Mouse (Mus musculus) liver, embryonic 11.5 days (tissue): Measurements from ENCODE around the gene Sspn. TPM values are rescaled to one million over a fixed set of nuclear protein-coding genes. Genes with fewer than 3 reads are reported as not detected.

Experiments
- ATAC-seq: fragments of 200-750 bp; cut with Nextera tagmentation; replicated peaks from 2 replicates; pipeline ENCODE4 v1.8.0; 2017; ENCODE audit warnings: moderate number of reproducible peaks, mild to moderate bottlenecking, moderate TSS enrichment, moderate library complexity; ENCODE audit not compliant: low FRiP score
- DNase-seq: peaks from one replicate; pipeline ENCODE4 v3.0.0-alpha.2; 2017; ENCODE audit warnings: low spot score
- H3K27ac ChIP-seq: fragments of 300-500 bp; sonication (generic); 2 replicates; pipeline ENCODE4 v1.5.1; 2014; ENCODE audit warnings: mild to moderate bottlenecking, low read depth, low read length, control low read depth
- H3K27me3 ChIP-seq: fragments of 300-500 bp; sonication (generic); replicated peaks from 2 replicates; pipeline ENCODE4 v1.6.1; 2014; ENCODE audit warnings: low read length, mixed read lengths; ENCODE audit not compliant: control insufficient read depth, insufficient read depth
- H3K36me3 ChIP-seq: fragments of 300-500 bp; sonication (generic); 2 replicates; pipeline ENCODE4 v1.6.1; 2014; ENCODE audit warnings: mild to moderate bottlenecking, low read length, moderate library complexity, mixed read lengths; ENCODE audit not compliant: control insufficient read depth, insufficient read depth
- H3K4me1 ChIP-seq: fragments of 300-500 bp; sonication (generic); replicated peaks from 2 replicates; pipeline ENCODE4 v1.6.1; 2014; ENCODE audit warnings: low read length, mixed read lengths; ENCODE audit not compliant: control insufficient read depth, insufficient read depth
- H3K4me2 ChIP-seq: fragments of 300-500 bp; sonication (generic); 2 replicates; pipeline ENCODE4 v1.6.1; 2014; ENCODE audit warnings: mild to moderate bottlenecking, control low read depth, moderate library complexity
- H3K4me3 ChIP-seq: fragments of 300-500 bp; sonication (generic); 2 replicates; pipeline ENCODE4 v1.5.1; 2014; ENCODE audit warnings: low read depth, low read length, control low read depth
- H3K9ac ChIP-seq: fragments of 300-500 bp; sonication (generic); 2 replicates; pipeline ENCODE4 v1.6.1; 2014; ENCODE audit warnings: low read depth, low read length, control low read depth
- H3K9me3 ChIP-seq: fragments of 300-500 bp; sonication (generic); 2 replicates; pipeline ENCODE4 v1.6.1; 2016; ENCODE audit warnings: low read length, inconsistent platforms, mixed read lengths; ENCODE audit not compliant: control insufficient read depth
- WGBS: fragments of 180-500 bp; shearing (Covaris S2); extraction: QIAGEN DNeasy Blood & Tissue Kit; methylation state at CpG from one replicate; pipeline ENCODE4 v1.1.7; 2014; 5-methylcytosine and 5-hydroxymethylcytosine counted together
- polyA plus RNA-seq: library from polyadenylated mRNA; unstranded; fragments of >200 nt; fragmentation: Nextera tagmentation; extraction: Ambion mirVana; gene quantifications from 2 replicates; pipeline ENCODE4 v1.2.1, GENCODE M21; 2014

Gene Sspn
- polyA plus RNA-seq, 1 experiment from 2014 or later = 2.2 TPM

DNA sequence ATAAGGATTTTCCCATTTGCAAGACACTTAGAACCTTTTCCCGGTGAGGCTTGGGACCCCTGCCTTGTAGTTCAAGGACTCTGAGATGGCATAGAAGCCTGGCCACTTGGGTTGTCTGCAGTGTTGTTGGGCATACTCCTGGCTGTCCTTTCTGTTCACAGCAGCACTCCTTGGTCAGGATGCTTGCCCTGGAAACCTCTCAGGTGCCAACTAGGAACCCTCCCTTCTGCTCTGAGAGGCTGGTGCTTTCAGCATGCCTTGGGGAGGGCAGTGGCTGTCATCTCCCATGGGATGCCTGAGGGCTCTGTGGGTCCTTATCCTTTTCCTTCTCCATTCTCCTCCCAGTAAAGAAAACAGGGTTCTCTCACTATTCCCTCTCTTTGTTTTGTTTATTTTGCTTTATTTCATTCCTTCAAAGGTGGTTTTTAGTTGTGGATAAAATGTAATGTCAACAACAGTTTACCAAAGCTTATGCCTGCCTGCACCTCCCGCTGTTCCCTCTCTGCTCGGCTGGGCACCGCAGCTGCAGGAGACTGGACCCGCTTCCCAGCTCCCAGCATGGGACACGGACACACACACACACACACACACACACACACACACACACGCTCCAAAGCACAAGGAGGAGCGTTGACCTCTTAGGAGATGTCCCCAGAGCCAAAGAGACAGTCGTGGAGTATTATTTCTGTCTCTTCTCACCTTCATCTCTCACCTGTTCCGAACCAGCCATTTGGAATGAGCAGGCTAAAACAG lies 77.9 kb downstream of the Sspn start:
- Histone ChIP-seq H3K9ac (no peak overlapping the region), H3K27ac (no peak overlapping the region), H3K4me2 (no peak overlapping the region), H3K9me3 (no peaks in the 10 kb centered on the region), H3K27me3 (no peaks in the 10 kb centered on the region), H3K4me1 (no peaks in the 10 kb centered on the region), H3K4me3 (no peak overlapping the region), H3K36me3 (no peaks in the 10 kb centered on the region)
- DNase-seq = no peak
- 73% methylated on average over 10 of the region's 10 CpGs for WGBS
- ATAC-seq = no peak

DNA sequence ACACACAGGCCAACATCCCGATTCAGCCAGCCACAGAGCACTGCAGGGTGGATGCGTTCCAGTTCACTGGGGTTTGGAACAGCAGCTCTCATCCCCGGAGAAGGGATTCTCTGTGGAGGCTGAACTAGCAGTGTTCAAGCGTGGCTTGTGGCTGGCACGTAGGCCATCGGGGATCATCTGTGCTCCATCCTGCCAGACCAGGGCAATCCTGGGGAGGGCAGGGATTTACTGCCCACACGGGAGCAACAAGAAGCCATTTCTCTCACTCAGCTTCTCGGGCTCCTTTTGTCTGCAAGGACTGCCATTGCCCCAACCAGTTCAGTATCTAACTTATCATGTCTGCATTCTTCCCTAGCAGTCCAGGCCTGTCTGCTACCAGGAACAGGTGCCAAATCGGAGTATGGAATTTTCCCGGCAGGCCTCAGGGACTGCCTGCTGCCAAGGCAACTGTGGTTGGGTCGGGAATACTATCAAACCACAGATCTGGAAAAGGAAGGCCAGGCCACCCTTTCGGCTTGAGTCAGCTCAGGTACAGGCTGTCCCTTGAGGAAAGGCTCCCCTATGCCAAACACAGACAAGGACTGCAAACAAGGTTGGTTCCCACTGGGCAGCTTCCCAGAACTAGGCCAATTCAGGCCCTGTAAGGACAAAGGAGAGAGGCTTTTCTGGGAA lies 78.8 kb downstream of the Sspn start:
- ATAC-seq (no peak), DNase-seq (no peak)
- 80% methylated on average over 12 of the region's 12 CpGs for WGBS
- Histone ChIP-seq H3K4me1 (no peaks in the 10 kb centered on the region), H3K27ac (no peak overlapping the region), H3K36me3 (no peaks in the 10 kb centered on the region), H3K27me3 (no peaks in the 10 kb centered on the region), H3K4me2 (no peak overlapping the region), H3K9me3 (no peaks in the 10 kb centered on the region), H3K9ac (no peak overlapping the region), H3K4me3 (no peak overlapping the region)

DNA sequence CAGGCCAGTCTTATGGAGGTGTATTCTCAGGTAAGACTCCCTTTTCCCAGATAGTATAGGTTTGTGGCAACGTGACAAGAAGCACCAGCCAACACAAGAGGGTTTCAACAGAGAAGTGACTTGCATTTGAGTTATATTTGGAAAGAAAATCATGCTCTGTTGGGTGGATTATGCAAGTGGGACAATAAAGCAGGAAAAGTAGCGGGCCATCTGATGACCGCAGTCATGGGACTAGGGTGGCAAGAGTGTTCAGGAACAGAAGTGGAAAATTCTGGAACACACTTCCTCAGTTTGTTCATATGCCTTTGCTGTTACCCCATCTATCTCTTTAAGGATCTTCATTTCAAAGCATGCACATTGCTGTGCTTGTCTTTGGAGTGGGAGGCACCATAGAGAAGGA lies 82.9 kb downstream of the Sspn start:
- no peak for ATAC-seq
- H3K27ac ChIP-seq = no peak overlapping the region
- no peak overlapping the region for H3K9ac ChIP-seq
- H3K4me1 ChIP-seq = no peaks in the 10 kb centered on the region
- DNase-seq = no peak
- H3K27me3 ChIP-seq = no peaks in the 10 kb centered on the region
- WGBS = 79% methylated on average over 3 of the region's 3 CpGs
- no peaks in the 10 kb centered on the region for H3K36me3 ChIP-seq
- no peaks in the 10 kb centered on the region for H3K9me3 ChIP-seq
- H3K4me3 ChIP-seq = no peak overlapping the region
- H3K4me2 ChIP-seq = no peak overlapping the region

Other genes with a start within 250 kb of the Sspn start
- 2.5 and 4.1 TPM in 2 replicates for gene Rassf8, start 184.9 kb upstream of the Sspn start, polyA plus RNA-seq
- 0.34 and 0.45 TPM in 2 replicates for gene Bhlhe41, start 66.1 kb upstream of the Sspn start, polyA plus RNA-seq